Mouse (Mus musculus): ENCODE measurements around the gene Adam12.
"Not testable (repeated sequence)": the region's sequence is repeated elsewhere in the genome, so short reads cannot be mapped to it uniquely, and the experiment has no call there.

Adam12 gene

GRCm38 (mm10) chr7:133933378-133933777 lies 298.6 kb downstream of the Adam12 start:
- DNase-seq (ENCODE audit: low spot score in 2 of 2) = no peak

GRCm38 (mm10) chr7:133931481-133931880 lies 300.5 kb downstream of the Adam12 start:
- no peak for DNase-seq (ENCODE audit: low spot score in 2 of 2)

DNA sequence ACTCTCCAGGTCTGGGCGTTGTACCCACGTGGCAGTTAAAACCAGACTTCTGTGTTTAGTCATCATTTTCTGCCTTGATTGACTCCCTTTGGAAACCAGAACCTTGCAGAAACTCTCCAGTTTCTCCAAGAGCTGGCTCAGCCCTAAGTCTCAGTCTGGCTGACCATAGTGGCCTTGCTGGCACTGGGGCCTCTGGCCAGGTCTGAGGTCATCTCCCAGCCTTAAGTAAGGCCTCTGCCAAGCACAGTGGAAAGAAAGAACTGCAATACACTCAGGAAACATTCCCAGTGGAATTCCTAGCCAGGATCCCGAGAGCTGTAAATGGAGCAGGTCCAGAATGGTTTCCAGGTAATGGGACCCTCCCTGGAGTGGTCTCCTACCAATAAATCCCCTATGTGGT lies 303.0 kb downstream of the Adam12 start:
- no peak for DNase-seq (ENCODE audit: low spot score in 2 of 2)

DNA sequence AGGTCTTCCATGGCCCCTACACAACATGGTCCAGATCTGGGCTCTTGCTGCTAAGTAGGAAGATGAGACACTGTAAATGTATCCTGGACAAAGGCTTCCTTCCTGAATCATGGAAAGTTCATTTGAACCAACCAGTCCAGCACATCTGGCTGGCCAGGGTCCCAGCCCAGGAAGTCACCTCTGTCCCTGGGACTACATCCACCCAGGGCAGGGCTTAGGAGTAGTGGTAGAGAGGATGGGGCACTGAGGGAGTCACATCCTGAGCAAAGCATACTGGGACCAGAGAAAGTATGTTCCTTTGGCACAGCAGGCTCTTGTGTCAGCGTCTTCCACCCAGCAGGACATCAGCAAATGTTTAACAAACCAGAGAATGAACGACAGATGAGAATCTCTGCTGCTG lies 306.2 kb downstream of the Adam12 start:
- no peak for DNase-seq (ENCODE audit: low spot score in 2 of 2)

DNA sequence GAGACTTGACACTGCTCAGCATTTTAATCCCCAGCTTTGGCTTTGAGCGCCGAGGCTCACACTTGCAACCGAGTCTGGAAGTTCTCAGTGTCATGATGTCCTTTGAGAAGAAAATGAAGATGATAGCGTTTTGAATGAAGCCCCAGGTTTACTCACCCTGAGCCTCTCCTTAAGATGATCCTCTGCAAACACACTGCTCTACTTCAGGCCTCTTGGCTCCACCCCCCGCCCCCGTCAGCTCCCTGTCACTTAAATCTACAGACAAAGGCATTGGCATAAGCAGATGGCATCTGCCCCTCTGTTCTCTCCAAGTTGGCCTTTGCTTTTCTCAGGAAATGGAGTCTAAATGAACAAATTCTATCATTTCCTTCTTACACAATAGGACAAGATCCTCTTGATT lies 308.0 kb downstream of the Adam12 start:
- DNase-seq (ENCODE audit: low spot score in 2 of 2) = no peak

- DNase-seq (ENCODE audit: low spot score in 2 of 2) = no peak
Measured at GRCm38 (mm10) chr7:133921291-133921690, 310.7 kb downstream of the Adam12 start.

GRCm38 (mm10) chr7:133920724-133921123 lies 311.2 kb downstream of the Adam12 start:
- no peak for DNase-seq (ENCODE audit: low spot score in 2 of 2)

DNA sequence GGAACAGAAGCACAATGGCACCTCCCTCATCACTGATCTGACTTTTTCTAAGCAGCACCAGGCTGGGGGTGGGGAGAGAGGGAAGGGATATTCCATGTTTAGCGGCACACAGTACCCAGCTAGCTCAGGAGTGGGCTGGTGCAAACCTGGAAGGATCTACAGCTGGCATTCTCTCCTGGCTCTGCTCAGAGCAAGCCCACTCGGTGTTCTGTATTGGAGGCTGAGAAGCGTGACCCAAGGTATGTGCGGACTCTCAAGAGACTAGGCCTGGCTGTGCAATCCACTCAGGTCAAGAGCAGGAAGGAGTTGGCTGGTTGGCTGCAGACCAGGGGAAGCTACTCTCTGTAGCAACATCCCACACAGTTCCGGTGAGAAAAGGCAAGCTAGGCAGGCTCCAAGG lies 312.0 kb downstream of the Adam12 start:
- DNase-seq (ENCODE audit: low spot score in 2 of 2) = no peak

DNA sequence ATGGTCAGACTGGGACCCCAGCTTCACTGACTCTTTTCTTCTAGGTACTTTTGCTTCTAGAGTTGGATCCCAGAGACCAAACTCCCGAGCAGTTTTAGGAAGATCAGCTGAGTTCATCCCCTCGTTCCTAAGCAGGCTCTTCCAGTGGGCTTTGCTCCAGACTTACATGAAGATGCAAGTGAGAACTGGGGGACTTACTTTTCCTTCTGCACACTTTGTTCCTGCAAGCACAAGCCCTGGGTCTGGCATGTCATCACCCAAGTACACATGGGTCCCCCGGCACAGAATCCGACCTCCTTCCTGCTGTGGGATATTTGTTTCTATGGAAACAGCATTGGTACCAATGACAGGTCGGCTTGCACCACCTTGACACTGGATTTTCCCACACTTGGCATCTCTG lies 312.6 kb downstream of the Adam12 start:
- no peak for DNase-seq (ENCODE audit: low spot score in 2 of 2)

DNA sequence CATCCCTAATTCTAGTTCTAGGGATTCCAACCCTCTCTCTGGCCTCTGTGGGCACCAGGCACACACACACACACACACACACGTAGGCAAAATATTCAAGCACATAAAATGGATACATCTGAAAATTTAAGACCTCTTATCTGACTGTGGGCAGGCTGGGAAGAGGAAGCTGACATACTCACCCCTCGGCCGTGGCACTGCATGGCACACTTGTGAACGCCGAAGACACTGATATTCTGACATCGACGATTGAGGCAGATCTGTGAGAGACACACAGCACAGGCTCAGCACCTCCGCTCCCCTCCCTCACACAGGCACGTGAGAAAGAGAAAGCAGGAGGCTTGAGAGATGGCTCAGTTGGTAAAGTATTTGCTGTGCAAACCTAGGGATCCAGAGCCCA lies 315.7 kb downstream of the Adam12 start:
- no peak for DNase-seq (ENCODE audit: low spot score in 2 of 2)

DNA sequence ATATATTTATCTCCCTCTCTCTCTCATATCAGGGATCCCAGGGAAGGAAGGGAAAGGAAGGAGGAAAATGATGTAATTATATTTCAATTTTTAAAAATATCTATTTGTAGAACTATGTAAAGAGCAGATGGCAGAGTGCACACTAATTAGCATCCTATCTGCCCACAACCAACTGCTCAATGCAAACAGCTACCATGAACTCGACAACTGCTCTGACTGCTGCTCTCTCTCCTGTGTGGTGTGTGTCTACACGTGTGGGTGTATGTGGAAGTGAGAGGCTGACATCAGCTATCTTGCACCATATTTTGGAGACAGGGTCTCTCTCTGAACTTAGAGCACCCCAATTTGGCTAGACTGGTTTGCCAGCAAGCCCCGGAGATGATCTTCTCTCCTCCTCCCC lies 320.1 kb downstream of the Adam12 start:
- DNase-seq (ENCODE audit: low spot score in 2 of 2) = no peak

- no peak for DNase-seq (ENCODE audit: low spot score in 2 of 2)
Measured at GRCm38 (mm10) chr7:133909833-133910375, 322.0 kb downstream of the Adam12 start.

DNA sequence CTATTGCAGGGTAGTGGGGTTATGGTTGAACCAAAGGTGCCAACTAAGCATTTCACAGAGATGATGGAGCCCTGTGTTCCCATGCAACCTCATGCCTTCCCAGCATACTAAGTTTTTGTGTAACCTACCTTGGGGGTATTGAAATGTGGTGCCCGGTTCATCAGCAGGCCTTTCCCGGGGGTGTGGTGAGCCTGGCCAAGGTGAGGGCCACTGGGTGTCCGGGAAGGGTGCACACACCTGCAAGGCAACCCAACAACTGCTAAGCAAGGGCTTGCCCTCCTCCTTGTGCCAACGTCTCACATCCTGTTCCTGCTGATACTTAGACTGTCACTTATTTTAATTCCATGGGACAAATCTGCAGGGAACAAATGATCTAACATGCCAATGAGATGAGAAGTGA lies 323.0 kb downstream of the Adam12 start:
- no peak for DNase-seq (ENCODE audit: low spot score in 2 of 2)

DNA sequence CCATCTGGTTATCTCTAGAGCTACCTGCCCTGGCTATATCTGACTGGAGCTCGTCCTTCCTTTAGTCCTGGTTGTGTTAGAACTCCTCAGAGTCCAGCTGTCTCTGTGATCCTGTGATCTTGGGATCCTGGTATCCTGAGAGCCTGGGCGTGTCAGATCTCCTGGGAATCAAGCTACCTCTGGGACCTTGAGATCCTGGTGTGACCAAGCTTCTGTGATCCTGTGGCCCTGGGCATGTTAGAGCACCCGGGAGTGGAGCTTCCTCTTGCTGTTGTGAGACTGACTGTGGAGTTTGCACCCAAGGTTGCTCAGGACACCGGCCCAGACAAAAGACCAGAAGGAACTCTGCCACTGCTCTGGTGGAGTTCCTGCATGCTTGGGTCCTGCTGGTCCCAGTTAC lies 332.6 kb downstream of the Adam12 start:
- DNase-seq (ENCODE audit: low spot score in 2 of 2) = no peak

DNA sequence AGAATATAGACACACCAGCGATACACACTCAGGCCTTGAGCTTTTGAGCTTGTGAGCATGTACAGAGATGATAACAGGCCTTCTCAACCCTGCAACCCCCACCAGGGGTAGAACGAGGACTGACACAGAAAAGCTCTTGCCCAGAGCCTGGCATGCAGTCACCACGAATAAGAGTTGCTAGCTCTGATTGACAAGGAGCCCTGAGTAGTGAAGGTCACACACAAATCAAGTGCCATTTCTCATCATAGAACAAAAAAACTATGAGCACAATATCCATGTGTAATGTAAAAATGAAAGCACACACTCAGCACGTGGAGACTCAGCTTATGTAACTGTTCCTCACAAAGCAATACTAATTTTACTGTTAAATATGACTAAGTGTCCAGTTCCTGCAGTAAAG lies 340.1 kb downstream of the Adam12 start:
- DNase-seq (ENCODE audit: low spot score in 2 of 2) = no peak

- no peak for DNase-seq (ENCODE audit: low spot score in 2 of 2)
Measured at GRCm38 (mm10) chr7:133891298-133891697, 340.6 kb downstream of the Adam12 start.

DNA sequence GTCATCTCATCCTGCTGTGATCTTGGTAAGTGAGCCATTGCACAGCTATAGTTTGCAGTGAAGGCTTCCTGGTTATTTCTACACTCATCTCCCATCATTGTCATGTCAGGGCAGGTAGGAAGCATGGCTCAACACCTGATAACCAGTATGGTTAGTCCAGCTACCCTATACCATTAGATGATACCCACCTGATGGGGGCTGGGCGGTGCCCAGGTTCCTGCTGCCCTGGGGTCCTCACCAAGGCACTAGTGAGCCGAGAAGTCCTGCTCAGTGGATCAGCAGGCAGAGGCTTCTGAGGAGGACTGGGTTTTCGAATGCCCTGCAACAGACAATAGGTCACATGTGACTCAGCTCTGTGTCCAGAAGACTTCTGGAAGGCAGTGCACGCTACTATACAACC lies 342.0 kb downstream of the Adam12 start:
- no peak for DNase-seq (ENCODE audit: low spot score in 2 of 2)

GRCm38 (mm10) chr7:133888926-133889920 lies 342.7 kb downstream of the Adam12 start:
- DNase-seq (ENCODE audit: low spot score in 2 of 2) = no peak

- not testable (repeated sequence) for DNase-seq (ENCODE audit: low spot score in 2 of 2)
Measured at GRCm38 (mm10) chr7:133884759-133885431, 347.1 kb downstream of the Adam12 start.

- DNase-seq (ENCODE audit: low spot score in 2 of 2) = no peak
Measured at GRCm38 (mm10) chr7:133879761-133880160, 352.2 kb downstream of the Adam12 start.

- DNase-seq (ENCODE audit: low spot score in 2 of 2) = no peak
Measured at GRCm38 (mm10) chr7:133876646-133877342, 355.2 kb downstream of the Adam12 start.

GRCm38 (mm10) chr7:133876139-133876538 lies 355.8 kb downstream of the Adam12 start:
- DNase-seq (ENCODE audit: low spot score in 2 of 2) = no peak

Data from spleen, postnatal 10 days (tissue).